13 mouse cellular contexts compared by ENCODE assay signal in the genomic region with DNA sequence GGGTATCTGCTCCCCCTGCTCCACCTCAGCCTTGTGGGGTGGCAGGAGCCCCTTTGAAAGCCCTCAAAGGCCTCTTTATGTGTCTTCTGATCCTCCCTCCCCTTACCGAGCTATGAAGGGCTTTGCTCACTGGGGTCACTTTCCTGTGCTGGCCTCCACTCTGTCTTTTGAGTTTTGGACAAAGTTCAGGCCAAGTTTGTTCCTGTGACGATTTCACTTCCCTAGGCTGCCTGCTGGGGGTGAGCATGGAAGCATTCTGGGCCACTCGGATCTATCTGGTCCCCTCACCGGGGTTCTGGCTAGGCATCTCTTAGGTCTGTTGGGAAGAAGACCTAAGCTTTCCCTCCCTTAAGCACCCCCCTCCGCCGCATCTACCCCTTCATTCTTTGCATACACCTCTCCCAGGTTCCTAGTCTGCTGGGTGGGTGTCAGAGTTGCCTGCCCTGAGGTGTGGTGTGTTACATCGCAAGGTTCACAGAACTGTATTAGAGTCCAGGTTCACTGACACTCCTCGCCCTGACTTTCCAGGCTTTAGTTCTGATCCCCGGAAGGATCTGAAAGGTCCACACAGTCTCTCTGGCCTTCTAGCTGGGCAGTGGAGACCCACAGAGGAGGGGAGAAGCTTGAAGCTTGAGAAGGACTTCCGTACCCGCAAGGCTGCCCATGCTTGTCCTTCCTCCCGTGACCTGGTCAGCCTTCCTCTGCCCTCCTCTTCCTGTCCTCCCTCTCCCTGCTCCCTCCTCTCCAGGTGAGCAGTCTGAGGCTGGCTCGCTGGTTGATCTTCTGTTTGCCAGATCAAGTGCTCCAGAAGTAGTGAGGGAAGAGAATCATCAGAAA. TPM values are rescaled to one million over a fixed set of nuclear protein-coding genes. Genes with fewer than 3 reads are reported as not detected.
DNase-seq lines count a peak whose midpoint lies in the region; ATAC-seq and TF ChIP-seq lines count a peak whose summit lies in the region.
"Had no signal": no experiment of that assay in that cellular context is flagged by ENCODE, and none has a peak within 500 bp of the region (broad histone marks: within the 10 kb centered on the region; RNA-seq: fewer than 3 reads in every experiment).

No protein-coding gene starts in this region.

- no peak overlapping the region for H3K9ac ChIP-seq in forebrain, embryonic 16.5 days (replicated peaks; ENCODE audit: low read depth, low read length)
- 0 out of 2 replicates have a peak overlapping the region, but pooled peaks have one; percentile 34 for H3K9ac ChIP-seq in limb, embryonic 14.5 days (ENCODE audit: low read depth, low read length, severe bottlenecking)
- H3K9ac ChIP-seq: heart, embryonic 15.5 days had no signal

- no peak overlapping the region for H3K4me2 ChIP-seq in forebrain, embryonic 16.5 days (ENCODE audit: low read length)
- H3K4me2 ChIP-seq in limb, embryonic 14.5 days (replicated peaks; ENCODE audit: low read depth, low read length, severe bottlenecking) = no peak overlapping the region
- H3K4me2 ChIP-seq: heart, embryonic 15.5 days had no signal

- H3K27me3 ChIP-seq in forebrain, embryonic 10.5 days (ENCODE audit: poor library complexity, severe bottlenecking) = peaks cover 50% of the 10 kb centered on the region
- H3K27me3 ChIP-seq in forebrain, embryonic 16.5 days (replicated peaks; ENCODE audit: control insufficient read depth, insufficient read depth, low read length) = no peaks in the 10 kb centered on the region
- H3K27me3 ChIP-seq in spleen, adult 2 months (ENCODE audit: control insufficient read depth, insufficient read depth, low read length) = no peaks in the 10 kb centered on the region
- H3K27me3 ChIP-seq in limb, embryonic 14.5 days (ENCODE audit: control insufficient read depth, insufficient read depth, low read length) = no peaks in the 10 kb centered on the region

- no peak; the same call in 1 of the 2 replicates for ATAC-seq in forebrain, embryonic 16.5 days
- ATAC-seq in limb, embryonic 14.5 days (ENCODE audit: low FRiP score, low read depth) = no peak

- no peaks in the 10 kb centered on the region for H3K9me3 ChIP-seq in forebrain, embryonic 10.5 days
- no peaks in the 10 kb centered on the region for H3K9me3 ChIP-seq in forebrain, embryonic 16.5 days (ENCODE audit: control insufficient read depth, low read length)
- no peaks in the 10 kb centered on the region for H3K9me3 ChIP-seq in limb, embryonic 14.5 days (ENCODE audit: control insufficient read depth, low read length)
- H3K9me3 ChIP-seq: heart, embryonic 15.5 days had no signal

- DNase-seq in forebrain, embryonic 10.5 days (ENCODE audit: extremely low spot score, low spot score) = no peak
- no peak for DNase-seq in spleen, adult 2 months (ENCODE audit: low read depth in 1 of 2, low spot score in 2 of 2)
- no peak for DNase-seq in spleen, adult 12 weeks (ENCODE audit: low spot score)
- no peak for DNase-seq in limb, embryonic 14.5 days (ENCODE audit: low spot score)
- peak; percentile 10 for DNase-seq in yolk sac, embryonic 10.5 days (ENCODE audit: low spot score)
- no peak for DNase-seq in layer of hippocampus, adult 2 months (ENCODE audit: low spot score in 2 of 2)
- DNase-seq in urinary bladder, postnatal 36 days (ENCODE audit: low spot score in 2 of 2) = no peak
- DNase-seq: adrenal gland, postnatal 36 days; cerebellum, postnatal 10 days; layer of hippocampus, postnatal 36 days had no signal

- H3K4me1 ChIP-seq in forebrain, embryonic 10.5 days = peaks cover 100% of the 10 kb centered on the region
- peaks cover 20% of the 10 kb centered on the region for H3K4me1 ChIP-seq in forebrain, embryonic 16.5 days (replicated peaks; ENCODE audit: control insufficient read depth, insufficient read depth, low read length)
- no peaks in the 10 kb centered on the region for H3K4me1 ChIP-seq in spleen, adult 2 months (ENCODE audit: control insufficient read depth, insufficient read depth, insufficient read length)
- H3K4me1 ChIP-seq in limb, embryonic 14.5 days (ENCODE audit: control insufficient read depth, insufficient read depth, low read length) = peaks cover 22% of the 10 kb centered on the region

- TF ChIP-seq CTCF in spleen, adult 2 months (IDR thresholded peaks at IDR 0.05; ENCODE audit: extremely low read depth, insufficient read depth, insufficient read length, insufficient replicate concordance) = no peak
- no peak for TF ChIP-seq CTCF in layer of hippocampus, adult 2 months (conservative IDR thresholded peaks at IDR 0.05)

- TF ChIP-seq POLR2A in spleen, adult 2 months (IDR thresholded peaks at IDR 0.05; ENCODE audit: low read depth, low read length) = no peak
- TF ChIP-seq POLR2A in limb, embryonic 14.5 days (IDR thresholded peaks at IDR 0.05; ENCODE audit: borderline replicate concordance, extremely low read depth, insufficient read depth, insufficient read length) = no peak

- peak overlapping the region; percentile 92 for H3K27ac ChIP-seq in forebrain, embryonic 10.5 days
- no peak overlapping the region for H3K27ac ChIP-seq in forebrain, embryonic 16.5 days (ENCODE audit: low read length)
- H3K27ac ChIP-seq in spleen, adult 2 months (ENCODE audit: insufficient read depth, low read length) = peak overlapping the region; percentile 22
- H3K27ac ChIP-seq in limb, embryonic 14.5 days (replicated peaks; ENCODE audit: low read depth, low read length) = no peak overlapping the region
- H3K27ac ChIP-seq in layer of hippocampus, adult 2 months = no peak overlapping the region
- H3K27ac ChIP-seq: heart, embryonic 15.5 days; macrophage had no signal

- peak overlapping the region; percentile 34 for H3K4me3 ChIP-seq in forebrain, embryonic 10.5 days
- no peak overlapping the region for H3K4me3 ChIP-seq in forebrain, embryonic 16.5 days (replicated peaks; ENCODE audit: low read length)
- H3K4me3 ChIP-seq in spleen, adult 2 months (ENCODE audit: extremely low read depth, insufficient read depth, insufficient read length) = no peak overlapping the region
- H3K4me3 ChIP-seq in limb, embryonic 14.5 days (replicated peaks; ENCODE audit: low read length) = no peak overlapping the region
- H3K4me3 ChIP-seq in layer of hippocampus, adult 2 months = no peak overlapping the region
- H3K4me3 ChIP-seq: heart, embryonic 15.5 days had no signal

- WGBS in forebrain, embryonic 10.5 days = 11% methylated on average over 13 of the region's 13 CpGs
- WGBS in forebrain, embryonic 16.5 days = 25% methylated on average over 13 of the region's 13 CpGs
- 74% methylated on average over 13 of the region's 13 CpGs for WGBS in spleen, adult 2 months
- 27% methylated on average over 13 of the region's 13 CpGs for WGBS in limb, embryonic 14.5 days

- H3K36me3 ChIP-seq in forebrain, embryonic 10.5 days (replicated peaks) = peaks cover 10% of the 10 kb centered on the region
- H3K36me3 ChIP-seq in forebrain, embryonic 16.5 days (ENCODE audit: control insufficient read depth, insufficient read depth) = no peaks in the 10 kb centered on the region
- H3K36me3 ChIP-seq in spleen, adult 2 months (ENCODE audit: control insufficient read depth, insufficient read depth, low read length) = no peaks in the 10 kb centered on the region
- no peaks in the 10 kb centered on the region for H3K36me3 ChIP-seq in limb, embryonic 14.5 days (ENCODE audit: control insufficient read depth, insufficient read depth, low read length)
- H3K36me3 ChIP-seq: heart, embryonic 15.5 days had no signal

RNA-seq across cellular contexts. Expression of gene Slc45a3, which starts 9.9 kb away (rescaled TPM):
- polyA plus RNA-seq in forebrain, embryonic 10.5 days (2016; fragmentation: Nextera tagmentation; extraction: Ambion mirVana) = 9.0 and 9.3 TPM in 2 replicates
- polyA plus RNA-seq in forebrain, embryonic 16.5 days (2015; fragmentation: Nextera tagmentation; extraction: Ambion mirVana) = 2.0 and 2.1 TPM in 2 replicates
- polyA plus RNA-seq in spleen, adult 2 months (2012; rRNA removed) = 23.9 and 28.0 TPM in 2 replicates
- polyA plus RNA-seq in limb, embryonic 14.5 days (2012; rRNA removed) = 9.9 and 13.1 TPM in 2 replicates
- polyA plus RNA-seq in limb, embryonic 14.5 days (2014; fragmentation: Nextera tagmentation; extraction: Ambion mirVana) = 10.5 and 11.1 TPM in 2 replicates
- total RNA-seq in layer of hippocampus, adult 2 months (2021) = under 1 TPM; 0.41 to 0.64 TPM

RNA-seq across cellular contexts. Expression of gene Elk4, which starts 34.7 kb away (rescaled TPM):
- polyA plus RNA-seq in forebrain, embryonic 10.5 days (2016; fragmentation: Nextera tagmentation; extraction: Ambion mirVana) = 12.0 and 13.8 TPM in 2 replicates
- 12.5 and 13.5 TPM in 2 replicates for polyA plus RNA-seq in forebrain, embryonic 16.5 days (2015; fragmentation: Nextera tagmentation; extraction: Ambion mirVana)
- polyA plus RNA-seq in spleen, adult 2 months (2012; rRNA removed) = 33.1 and 33.5 TPM in 2 replicates
- 26.8 and 30.0 TPM in 2 replicates for polyA plus RNA-seq in limb, embryonic 14.5 days (2012; rRNA removed)
- polyA plus RNA-seq in limb, embryonic 14.5 days (2014; fragmentation: Nextera tagmentation; extraction: Ambion mirVana) = 36.6 and 38.8 TPM in 2 replicates
- 10 to 100 TPM; 51.8 to 59.2 TPM for total RNA-seq in layer of hippocampus, adult 2 months (2021)

Comparison
In these comparisons a context has a peak if more than half of its experiments do, and no peak if none do; other contexts are left out.
1. H3K27ac ChIP-seq: peak in forebrain, embryonic 10.5 days (single experiment) and spleen, adult 2 months (single experiment); none in forebrain, embryonic 16.5 days (single experiment), limb, embryonic 14.5 days (single experiment) and layer of hippocampus, adult 2 months (single experiment).